Mouse (Mus musculus) layer of hippocampus, adult 2 months (tissue): ENCODE data around the gene Chka. TPM values are rescaled to one million over a fixed set of nuclear protein-coding genes. Genes with fewer than 3 reads are reported as not detected.

Experiments used
- DNase-seq, 2 experiments: peaks; one replicate each; pipeline ENCODE4 v3.0.0; 2022; ENCODE audit warnings: low spot score in 2 of 2
- H3K27ac ChIP-seq: fragments of 200-600 bp; 2 replicates; pipeline ENCODE4 v1.8.1; 2022
- H3K4me3 ChIP-seq: fragments of 200-600 bp; 2 replicates; pipeline ENCODE4 v1.8.1; 2022; ENCODE audit warnings: mild to moderate bottlenecking
- CTCF ChIP-seq: fragments of 200-600 bp; conservative IDR thresholded peaks from 2 replicates; pipeline ENCODE4 v1.8.1; 2022; ENCODE audit warnings: antibody characterized with exemption, mild to moderate bottlenecking, moderate library complexity
- total RNA-seq, 2 experiments: library from RNA; stranded (reverse); gene quantifications; 2 replicates each; pipeline ENCODE4 v1.2.3; 2021

The Chka gene
- total RNA-seq, 2 experiments from 2014 or later, result 87.2 to 109 TPM

- Histone ChIP-seq H3K4me3 (no peak overlapping the region), H3K27ac (no peak overlapping the region)
- TF ChIP-seq CTCF, result no peak
- no peak for DNase-seq
These were observed 28.7 kb downstream of the Chka start for GRCm38 (mm10) chr19:3880054-3880848.

- peak overlapping the region; percentile 46; the same call in 1 of the 2 replicates for H3K27ac ChIP-seq
- DNase-seq, result no peak
- TF ChIP-seq CTCF, result no peak
- no peak overlapping the region for H3K4me3 ChIP-seq
These were observed 30.6 kb downstream of the Chka start for GRCm38 (mm10) chr19:3882214-3882613.

GRCm38 (mm10) chr19:3884325-3884990 is 32.9 kb downstream of the Chka start:
- H3K4me3 ChIP-seq, result no peak overlapping the region
- H3K27ac ChIP-seq, result no peak overlapping the region
- no peak for DNase-seq
- no peak for TF ChIP-seq CTCF

GRCm38 (mm10) chr19:3889096-3889495 is 37.5 kb downstream of the Chka start:
- no peak overlapping the region for H3K27ac ChIP-seq
- DNase-seq, result no peak
- no peak overlapping the region for H3K4me3 ChIP-seq
- no peak for TF ChIP-seq CTCF

- Histone ChIP-seq H3K4me3 (no peak overlapping the region), H3K27ac (no peak overlapping the region)
- no peak for DNase-seq
- peak; percentile 57 for TF ChIP-seq CTCF
These were observed 38.6 kb downstream of the Chka start for GRCm38 (mm10) chr19:3890181-3890580.

- Histone ChIP-seq H3K27ac (no peak overlapping the region), H3K4me3 (no peak overlapping the region)
- no peak for DNase-seq
- TF ChIP-seq CTCF, result no peak
These were observed 42.1 kb downstream of the Chka start for GRCm38 (mm10) chr19:3893545-3894116.

GRCm38 (mm10) chr19:3894294-3894693 is 42.7 kb downstream of the Chka start:
- peak overlapping the region; percentile 58; the same call in 1 of the 2 replicates for H3K27ac ChIP-seq
- no peak overlapping the region for H3K4me3 ChIP-seq
- TF ChIP-seq CTCF, result no peak

GRCm38 (mm10) chr19:3895171-3895631 is 43.6 kb downstream of the Chka start:
- Histone ChIP-seq H3K4me3 (no peak overlapping the region), H3K27ac (peak overlapping the region; percentile 58)
- TF ChIP-seq CTCF, result no peak
- DNase-seq, result peak in 1 of 2 experiments; percentile 45

More at GRCm38 (mm10) chr19:3894294-3894693, 42.7 kb downstream of the Chka start:
- DNase-seq, result no peak

- no peak for TF ChIP-seq CTCF
- Histone ChIP-seq H3K4me3 (no peak overlapping the region), H3K27ac (peak overlapping the region; percentile 58; the same call in 1 of the 2 replicates)
- no peak for DNase-seq
These were observed 44.6 kb downstream of the Chka start for GRCm38 (mm10) chr19:3896208-3896607.

GRCm38 (mm10) chr19:3897557-3897956 is 46.0 kb downstream of the Chka start:
- TF ChIP-seq CTCF, result no peak
- DNase-seq, result no peak

GRCm38 (mm10) chr19:3898952-3899351 is 47.4 kb downstream of the Chka start:
- no peak for TF ChIP-seq CTCF
- no peak overlapping the region for H3K27ac ChIP-seq
- no peak for DNase-seq
- no peak overlapping the region for H3K4me3 ChIP-seq

More at GRCm38 (mm10) chr19:3897557-3897956, 46.0 kb downstream of the Chka start:
- Histone ChIP-seq H3K27ac (no peak overlapping the region), H3K4me3 (no peak overlapping the region)

GRCm38 (mm10) chr19:3899618-3900017 is 48.0 kb downstream of the Chka start:
- no peak for TF ChIP-seq CTCF
- no peak for DNase-seq
- Histone ChIP-seq H3K27ac (no peak overlapping the region), H3K4me3 (no peak overlapping the region)

- H3K27ac ChIP-seq, result no peak overlapping the region
- no peak for DNase-seq
- no peak overlapping the region for H3K4me3 ChIP-seq
- TF ChIP-seq CTCF, result no peak
These were observed 51.4 kb downstream of the Chka start for GRCm38 (mm10) chr19:3902966-3903365.
